Mouse (Mus musculus) testis, adult 10 weeks (tissue): ENCODE measurements around the gene Pex3. TPM values are rescaled to one million over a fixed set of nuclear protein-coding genes. Genes with fewer than 3 reads are reported as not detected.

Experiments
- polyA plus RNA-seq: library from polyadenylated mRNA; stranded (reverse); fragments of 350-450 nt; fragmentation: Illumina TruSeq; extraction: RNeasy Lipid Tissue Mini Kit (QIAGEN cat#74804); gene quantifications from one replicate; pipeline ENCODE4 v1.2.3, GENCODE M21; 2014; ENCODE audit warnings: low read depth, low replicate concordance

Gene Pex3
- 281 TPM for polyA plus RNA-seq

DNA sequence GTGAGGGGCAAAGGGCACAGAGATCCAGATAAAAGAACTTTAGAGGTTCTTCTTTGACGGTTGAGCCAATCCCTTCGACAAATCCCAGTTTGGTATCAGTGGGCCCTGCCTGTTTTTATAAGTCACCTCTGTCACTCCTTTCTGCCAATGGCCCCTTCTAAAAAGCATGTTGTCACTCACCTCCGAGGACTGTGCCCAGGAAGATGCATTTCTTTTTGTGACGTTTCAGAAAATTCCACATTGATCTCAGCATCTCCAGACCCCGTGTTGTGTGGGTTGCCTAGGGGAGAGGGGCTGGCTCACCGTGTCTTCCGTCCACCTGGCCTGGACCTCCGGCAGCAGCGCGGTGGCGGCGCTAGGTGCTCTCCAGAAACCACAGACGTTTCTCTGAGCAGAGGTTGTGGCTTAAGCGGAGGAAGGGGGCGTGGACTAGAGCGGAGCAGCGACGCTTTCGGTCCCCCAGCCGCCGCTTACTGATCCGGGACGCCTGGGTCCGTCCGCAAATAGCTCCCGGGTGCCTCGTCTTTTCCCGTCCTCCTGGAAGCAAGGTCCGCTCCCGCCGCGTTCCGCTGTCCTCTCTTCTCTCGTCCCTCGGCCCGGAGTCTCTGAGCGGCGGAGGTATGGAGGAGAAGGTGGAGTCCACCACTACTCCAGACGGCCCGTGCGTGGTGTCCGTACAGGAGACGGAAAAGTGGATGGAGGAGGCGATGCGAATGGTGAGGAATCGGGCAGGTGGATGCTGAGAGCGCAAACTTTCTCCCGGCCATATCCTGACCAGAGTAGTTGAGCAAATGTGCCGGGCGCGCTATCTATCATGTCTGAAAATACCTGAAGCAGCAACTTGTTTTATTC, at the start of gene Pex3, which contains the start of gene Adat2:
Pex3 (minus strand) TSS at position 497 of the 852 bp plus-strand sequence.
Adat2 (plus strand) TSS at position 249 of the 852 bp plus-strand sequence.

DNA sequence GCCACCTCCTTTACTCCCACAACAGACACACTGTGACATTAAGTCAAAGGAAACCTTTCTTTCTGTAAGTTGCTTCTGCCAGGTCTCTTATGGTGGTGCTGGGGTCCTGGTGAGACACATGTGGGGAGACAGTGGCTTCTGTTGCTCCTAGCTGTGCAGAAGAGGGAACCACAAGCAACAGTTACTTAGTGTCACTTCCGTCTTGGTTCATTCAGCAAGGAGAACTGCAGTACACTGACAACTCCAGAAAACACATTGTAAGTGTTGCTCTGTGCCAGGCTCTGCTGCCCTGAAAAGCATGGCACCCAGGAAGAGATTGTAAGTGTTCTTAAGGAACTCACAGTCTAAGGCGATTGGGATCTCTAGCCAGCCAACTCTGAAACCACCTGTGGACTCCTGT, 53.6 kb downstream of the Pex3 start, which contains the start of gene Fuca2:
Fuca2 (plus strand) TSS at position 210 of the 400 bp plus-strand sequence.

Other genes starting within 250 kb of the Pex3 start
- 9.6 TPM for gene Phactr2, start 78.7 kb downstream of the Pex3 start, polyA plus RNA-seq
- 83.1 TPM for gene Fuca2, start 53.6 kb downstream of the Pex3 start, polyA plus RNA-seq
- 8.7 TPM for gene Adat2, start 248 bp downstream of the Pex3 start, polyA plus RNA-seq